Mouse (Mus musculus) embryonic fibroblast, embryonic 13.5 days (primary cell): ENCODE data around the gene Nfix.

Source experiments
- CTCF ChIP-seq: IDR thresholded peaks from 2 replicates; pipeline ENCODE4 v1.5.1; 2011; ENCODE audit warnings: mild to moderate bottlenecking, control low read depth, low read length, moderate library complexity, borderline replicate concordance; ENCODE audit not compliant: insufficient read depth
- POLR2A ChIP-seq: IDR thresholded peaks from 2 replicates; pipeline ENCODE4 v1.6.1; 2011; ENCODE audit warnings: low read depth, mild to moderate bottlenecking, control low read depth, low read length, moderate library complexity

DNA sequence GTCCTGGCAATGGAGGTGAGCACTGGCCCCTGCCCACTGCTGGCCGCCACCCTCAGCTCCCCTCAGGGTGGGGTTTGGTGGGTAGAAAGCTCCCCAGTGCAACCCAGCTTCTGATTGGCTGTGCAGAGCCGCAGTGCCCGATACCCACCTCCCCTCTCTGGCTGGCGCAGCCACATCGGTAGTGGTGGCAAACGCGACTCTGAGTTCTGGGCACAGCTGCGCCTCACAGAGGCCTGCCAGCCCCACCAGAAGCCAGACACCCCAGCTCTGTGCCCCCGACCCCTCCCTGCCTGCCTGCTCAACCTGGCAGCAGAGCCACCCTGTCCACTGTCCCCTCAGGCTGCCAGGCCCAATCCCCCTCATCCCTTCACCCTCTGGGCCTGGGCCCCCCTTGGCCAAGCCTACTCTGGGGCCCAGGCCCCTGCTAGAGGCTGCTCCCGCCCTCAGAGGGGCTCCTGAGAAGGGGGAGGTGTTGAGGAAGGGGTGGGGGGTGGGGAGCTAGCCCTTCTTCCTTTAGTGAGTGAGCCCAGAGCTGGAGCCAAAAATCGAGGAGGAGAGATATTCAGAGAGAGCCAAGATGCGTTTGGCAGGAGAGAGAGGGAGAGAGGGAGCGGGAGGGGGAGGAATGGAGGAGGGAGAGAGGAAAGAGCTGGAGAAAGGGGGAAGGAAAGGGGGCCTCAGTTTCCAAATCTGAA is 6.2 kb downstream of the Nfix start:
- TF ChIP-seq POLR2A, result no peak
- TF ChIP-seq CTCF, result no peak
